Mouse (Mus musculus): ENCODE measurements around the gene Adamtsl1. TPM values are rescaled to one million over a fixed set of nuclear protein-coding genes. Genes with fewer than 3 reads are reported as not detected.

Gene Adamtsl1
- polyA plus RNA-seq, 1 experiment from 2014 or later: 8.1 TPM

GRCm38 (mm10) chr4:85824705-85825085 is 310.7 kb downstream of the Adamtsl1 start:
- DNase-seq (ENCODE audit: low spot score): no peak
- H3K27ac ChIP-seq (ENCODE audit: low read depth, low read length): no peak overlapping the region
- 86% methylated on average over 1 of the region's 1 CpGs for WGBS
- H3K27me3 ChIP-seq (ENCODE audit: control insufficient read depth, insufficient read depth, low read length): no peaks in the 10 kb centered on the region
- H3K4me3 ChIP-seq (ENCODE audit: low read depth, low read length): no peak overlapping the region
- no peak overlapping the region for H3K4me2 ChIP-seq (ENCODE audit: low read depth, low read length, severe bottlenecking)
- no peaks in the 10 kb centered on the region for H3K36me3 ChIP-seq (ENCODE audit: control insufficient read depth, insufficient read depth, low read length)
- no peaks in the 10 kb centered on the region for H3K9me3 ChIP-seq (ENCODE audit: control insufficient read depth, low read length)
- H3K9ac ChIP-seq (ENCODE audit: low read length): no peak overlapping the region
- no peaks in the 10 kb centered on the region for H3K4me1 ChIP-seq (replicated peaks; ENCODE audit: control insufficient read depth, insufficient read depth, low read length)
- ATAC-seq (replicated peaks; ENCODE audit: low FRiP score): no peak

GRCm38 (mm10) chr4:85837058-85837457 is 323.1 kb downstream of the Adamtsl1 start:
- H3K4me1 ChIP-seq (replicated peaks; ENCODE audit: control insufficient read depth, insufficient read depth, low read length): no peaks in the 10 kb centered on the region; the same call in 1 of the 2 replicates
- H3K27me3 ChIP-seq (ENCODE audit: control insufficient read depth, insufficient read depth, low read length): peaks cover 2% of the 10 kb centered on the region; the same call in 1 of the 2 replicates
- ATAC-seq (replicated peaks; ENCODE audit: low FRiP score) (0 out of 2 replicates have a peak, but pooled peaks have one; percentile 36), DNase-seq (ENCODE audit: low spot score) (no peak)
- no peaks in the 10 kb centered on the region for H3K36me3 ChIP-seq (ENCODE audit: control insufficient read depth, insufficient read depth, low read length)
- no peaks in the 10 kb centered on the region for H3K9me3 ChIP-seq (ENCODE audit: control insufficient read depth, low read length)
- H3K4me2 ChIP-seq (ENCODE audit: low read depth, low read length, severe bottlenecking): no peak overlapping the region
- no peak overlapping the region for H3K4me3 ChIP-seq (ENCODE audit: low read depth, low read length)
- no peak overlapping the region for H3K9ac ChIP-seq (ENCODE audit: low read length)
- no peak overlapping the region for H3K27ac ChIP-seq (ENCODE audit: low read depth, low read length)

GRCm38 (mm10) chr4:85837532-85837965 is 323.6 kb downstream of the Adamtsl1 start:
- no peaks in the 10 kb centered on the region for H3K36me3 ChIP-seq (ENCODE audit: control insufficient read depth, insufficient read depth, low read length)
- no peak for DNase-seq (ENCODE audit: low spot score)

GRCm38 (mm10) chr4:85838031-85838430 is 324.1 kb downstream of the Adamtsl1 start:
- H3K27ac ChIP-seq (ENCODE audit: low read depth, low read length): no peak overlapping the region
- H3K36me3 ChIP-seq (ENCODE audit: control insufficient read depth, insufficient read depth, low read length): no peaks in the 10 kb centered on the region
- 70% methylated on average over 5 of the region's 5 CpGs for WGBS
- H3K4me2 ChIP-seq (ENCODE audit: low read depth, low read length, severe bottlenecking): no peak overlapping the region
- no peak for ATAC-seq (replicated peaks; ENCODE audit: low FRiP score)
- peaks cover 2% of the 10 kb centered on the region; the same call in 1 of the 2 replicates for H3K27me3 ChIP-seq (ENCODE audit: control insufficient read depth, insufficient read depth, low read length)
- no peaks in the 10 kb centered on the region; the same call in 1 of the 2 replicates for H3K4me1 ChIP-seq (replicated peaks; ENCODE audit: control insufficient read depth, insufficient read depth, low read length)
- no peak for DNase-seq (ENCODE audit: low spot score)
- no peak overlapping the region for H3K9ac ChIP-seq (ENCODE audit: low read length)
- H3K4me3 ChIP-seq (ENCODE audit: low read depth, low read length): no peak overlapping the region
- H3K9me3 ChIP-seq (ENCODE audit: control insufficient read depth, low read length): no peaks in the 10 kb centered on the region

More at GRCm38 (mm10) chr4:85837532-85837965, 323.6 kb downstream of the Adamtsl1 start:
- no peak overlapping the region for H3K9ac ChIP-seq (ENCODE audit: low read length)
- no peak overlapping the region for H3K27ac ChIP-seq (ENCODE audit: low read depth, low read length)
- 55% methylated on average over 5 of the region's 5 CpGs for WGBS
- ATAC-seq (replicated peaks; ENCODE audit: low FRiP score): no peak
- H3K27me3 ChIP-seq (ENCODE audit: control insufficient read depth, insufficient read depth, low read length): peaks cover 2% of the 10 kb centered on the region; the same call in 1 of the 2 replicates
- no peak overlapping the region for H3K4me2 ChIP-seq (ENCODE audit: low read depth, low read length, severe bottlenecking)
- H3K9me3 ChIP-seq (ENCODE audit: control insufficient read depth, low read length): no peaks in the 10 kb centered on the region
- H3K4me3 ChIP-seq (ENCODE audit: low read depth, low read length): no peak overlapping the region
- H3K4me1 ChIP-seq (replicated peaks; ENCODE audit: control insufficient read depth, insufficient read depth, low read length): no peaks in the 10 kb centered on the region; the same call in 1 of the 2 replicates

GRCm38 (mm10) chr4:85842113-85842512 is 328.1 kb downstream of the Adamtsl1 start:
- Histone ChIP-seq H3K4me3 (ENCODE audit: low read depth, low read length) (no peak overlapping the region), H3K36me3 (ENCODE audit: control insufficient read depth, insufficient read depth, low read length) (no peaks in the 10 kb centered on the region), H3K4me2 (ENCODE audit: low read depth, low read length, severe bottlenecking) (no peak overlapping the region), H3K27ac (ENCODE audit: low read depth, low read length) (no peak overlapping the region), H3K4me1 (replicated peaks; ENCODE audit: control insufficient read depth, insufficient read depth, low read length) (no peaks in the 10 kb centered on the region; the same call in 1 of the 2 replicates), H3K9ac (ENCODE audit: low read length) (no peak overlapping the region), H3K9me3 (ENCODE audit: control insufficient read depth, low read length) (no peaks in the 10 kb centered on the region), H3K27me3 (ENCODE audit: control insufficient read depth, insufficient read depth, low read length) (peaks cover 2% of the 10 kb centered on the region; the same call in 1 of the 2 replicates)
- DNase-seq (ENCODE audit: low spot score) (no peak), ATAC-seq (replicated peaks; ENCODE audit: low FRiP score) (no peak)
- WGBS: 86% methylated on average over 9 of the region's 9 CpGs

GRCm38 (mm10) chr4:85844381-85844780 is 330.4 kb downstream of the Adamtsl1 start:
- H3K27me3 ChIP-seq (ENCODE audit: control insufficient read depth, insufficient read depth, low read length): no peaks in the 10 kb centered on the region
- H3K9me3 ChIP-seq (ENCODE audit: control insufficient read depth, low read length): no peaks in the 10 kb centered on the region
- H3K27ac ChIP-seq (ENCODE audit: low read depth, low read length): no peak overlapping the region
- H3K4me1 ChIP-seq (replicated peaks; ENCODE audit: control insufficient read depth, insufficient read depth, low read length): no peaks in the 10 kb centered on the region
- DNase-seq (ENCODE audit: low spot score) (no peak), ATAC-seq (replicated peaks; ENCODE audit: low FRiP score) (no peak)
- no peak overlapping the region for H3K4me2 ChIP-seq (ENCODE audit: low read depth, low read length, severe bottlenecking)
- H3K4me3 ChIP-seq (ENCODE audit: low read depth, low read length): no peak overlapping the region
- no peaks in the 10 kb centered on the region for H3K36me3 ChIP-seq (ENCODE audit: control insufficient read depth, insufficient read depth, low read length)
- H3K9ac ChIP-seq (ENCODE audit: low read length): no peak overlapping the region

- Histone ChIP-seq H3K4me1 (replicated peaks; ENCODE audit: control insufficient read depth, insufficient read depth, low read length) (no peaks in the 10 kb centered on the region), H3K27ac (ENCODE audit: low read depth, low read length) (no peak overlapping the region), H3K9me3 (ENCODE audit: control insufficient read depth, low read length) (no peaks in the 10 kb centered on the region), H3K9ac (ENCODE audit: low read length) (no peak overlapping the region), H3K4me2 (ENCODE audit: low read depth, low read length, severe bottlenecking) (no peak overlapping the region), H3K27me3 (ENCODE audit: control insufficient read depth, insufficient read depth, low read length) (no peaks in the 10 kb centered on the region), H3K36me3 (ENCODE audit: control insufficient read depth, insufficient read depth, low read length) (no peaks in the 10 kb centered on the region), H3K4me3 (ENCODE audit: low read depth, low read length) (no peak overlapping the region)
- no peak for DNase-seq (ENCODE audit: low spot score)
- ATAC-seq (replicated peaks; ENCODE audit: low FRiP score): no peak; the same call in 1 of the 2 replicates
- 23% methylated on average over 7 of the region's 7 CpGs for whole genome bisulfite sequencing
Measured at GRCm38 (mm10) chr4:85845931-85846330, 332.0 kb downstream of the Adamtsl1 start.

GRCm38 (mm10) chr4:85853401-85853800 is 339.4 kb downstream of the Adamtsl1 start:
- Histone ChIP-seq H3K9me3 (ENCODE audit: control insufficient read depth, low read length) (no peaks in the 10 kb centered on the region), H3K4me3 (ENCODE audit: low read depth, low read length) (no peak overlapping the region), H3K36me3 (ENCODE audit: control insufficient read depth, insufficient read depth, low read length) (no peaks in the 10 kb centered on the region), H3K9ac (ENCODE audit: low read length) (no peak overlapping the region), H3K4me2 (ENCODE audit: low read depth, low read length, severe bottlenecking) (no peak overlapping the region), H3K27ac (ENCODE audit: low read depth, low read length) (no peak overlapping the region), H3K4me1 (replicated peaks; ENCODE audit: control insufficient read depth, insufficient read depth, low read length) (no peaks in the 10 kb centered on the region), H3K27me3 (ENCODE audit: control insufficient read depth, insufficient read depth, low read length) (no peaks in the 10 kb centered on the region)
- no peak for DNase-seq (ENCODE audit: low spot score)
- 87% methylated on average over 7 of the region's 7 CpGs for WGBS
- no peak for ATAC-seq (replicated peaks; ENCODE audit: low FRiP score)

GRCm38 (mm10) chr4:85854507-85854906 is 340.5 kb downstream of the Adamtsl1 start:
- H3K4me2 ChIP-seq (ENCODE audit: low read depth, low read length, severe bottlenecking): no peak overlapping the region
- no peaks in the 10 kb centered on the region for H3K4me1 ChIP-seq (replicated peaks; ENCODE audit: control insufficient read depth, insufficient read depth, low read length)
- 85% methylated on average over 8 of the region's 8 CpGs for WGBS
- DNase-seq (ENCODE audit: low spot score) (no peak), ATAC-seq (replicated peaks; ENCODE audit: low FRiP score) (no peak)
- no peak overlapping the region for H3K9ac ChIP-seq (ENCODE audit: low read length)
- H3K36me3 ChIP-seq (ENCODE audit: control insufficient read depth, insufficient read depth, low read length): no peaks in the 10 kb centered on the region
- no peaks in the 10 kb centered on the region for H3K9me3 ChIP-seq (ENCODE audit: control insufficient read depth, low read length)
- H3K27ac ChIP-seq (ENCODE audit: low read depth, low read length): no peak overlapping the region
- H3K4me3 ChIP-seq (ENCODE audit: low read depth, low read length): no peak overlapping the region
- H3K27me3 ChIP-seq (ENCODE audit: control insufficient read depth, insufficient read depth, low read length): no peaks in the 10 kb centered on the region

Data from forebrain, embryonic 11.5 days (tissue).